Mouse (Mus musculus) hindbrain, embryonic 15.5 days (tissue): ENCODE measurements around the gene Klc1. TPM values are rescaled to one million over a fixed set of nuclear protein-coding genes. Genes with fewer than 3 reads are reported as not detected.
A peak's percentile ranks its signal among the peaks of the same experiment; 100 is the strongest.

Source experiments
- ATAC-seq: fragments of 200-750 bp; cut with Nextera tagmentation; 2 replicates; pipeline ENCODE4 v1.8.0; 2017; ENCODE audit warnings: low read depth, moderate number of reproducible peaks, moderate TSS enrichment; ENCODE audit not compliant: low FRiP score
- H3K27ac ChIP-seq: fragments of 300-500 bp; sonication (generic); replicated peaks from 2 replicates; pipeline ENCODE4 v1.5.1; 2015; ENCODE audit warnings: mild to moderate bottlenecking, inconsistent platforms
- H3K27me3 ChIP-seq: fragments of 300-500 bp; sonication (generic); 2 replicates; pipeline ENCODE4 v1.6.1; 2015; ENCODE audit warnings: control low read depth, inconsistent platforms
- H3K36me3 ChIP-seq: fragments of 300-500 bp; sonication (generic); 2 replicates; pipeline ENCODE4 v1.6.1; 2015; ENCODE audit warnings: control low read depth, inconsistent platforms
- H3K4me1 ChIP-seq: fragments of 300-500 bp; sonication (generic); replicated peaks from 2 replicates; pipeline ENCODE4 v1.6.1; 2015; ENCODE audit warnings: control low read depth, inconsistent platforms
- H3K4me2 ChIP-seq: fragments of 300-500 bp; sonication (generic); 2 replicates; pipeline ENCODE4 v1.6.1; 2015; ENCODE audit warnings: moderate library complexity, mild to moderate bottlenecking, inconsistent platforms
- H3K4me3 ChIP-seq: fragments of 300-500 bp; sonication (generic); 2 replicates; pipeline ENCODE4 v1.5.1; 2015; ENCODE audit warnings: mild to moderate bottlenecking, inconsistent platforms
- H3K9ac ChIP-seq: fragments of 300-500 bp; sonication (generic); 2 replicates; pipeline ENCODE4 v1.6.1; 2015; ENCODE audit warnings: inconsistent platforms
- H3K9me3 ChIP-seq: fragments of 300-500 bp; sonication (generic); 2 replicates; pipeline ENCODE4 v1.6.1; 2016; ENCODE audit warnings: control low read depth, inconsistent platforms
- WGBS: fragments of 180-500 bp; shearing (Covaris S2); methylation state at CpG from one replicate; pipeline ENCODE4 v1.1.7; 2015; 5-methylcytosine and 5-hydroxymethylcytosine counted together
- polyA plus RNA-seq: library from polyadenylated mRNA; unstranded; fragments of >200 nt; fragmentation: Nextera tagmentation; extraction: Ambion mirVana; gene quantifications from 2 replicates; pipeline ENCODE4 v1.2.1, GENCODE M21; 2015

The Klc1 gene
- polyA plus RNA-seq, 1 experiment from 2014 or later: 629 TPM

DNA sequence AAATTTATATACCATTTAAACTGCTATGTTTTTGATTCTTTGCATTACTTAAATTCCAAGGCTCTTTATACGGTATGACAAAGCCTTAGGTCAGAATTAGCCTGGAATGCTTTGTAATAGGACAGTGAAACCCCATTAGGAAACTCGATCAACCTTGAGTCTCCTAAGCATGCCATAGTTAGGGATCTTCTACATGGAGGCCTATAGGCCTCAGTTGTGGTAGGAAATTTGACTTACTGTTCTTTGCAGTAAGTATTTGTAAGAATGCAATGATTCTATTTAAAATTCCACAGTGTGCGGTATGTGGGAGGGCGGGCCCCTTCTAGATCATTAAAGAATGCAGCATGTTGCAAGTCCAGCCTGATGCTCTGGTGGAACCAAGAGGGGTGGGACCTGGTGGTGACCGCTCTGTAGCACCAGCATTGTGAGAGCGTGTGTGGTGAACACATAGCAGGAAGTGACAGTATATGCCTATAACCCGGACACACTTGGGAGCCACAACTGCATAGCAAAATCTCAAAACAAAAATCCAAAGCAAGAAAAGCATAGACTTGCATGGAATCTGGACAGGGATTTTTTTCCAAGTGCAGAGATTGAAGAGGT, 1.8 kb downstream of the Klc1 start:
- 70% methylated on average over 7 of the region's 7 CpGs for WGBS
- Histone ChIP-seq H3K9me3 (no peaks in the 10 kb centered on the region), H3K9ac (peak overlapping the region; percentile 97), H3K27ac (peak overlapping the region; percentile 97), H3K4me3 (peak overlapping the region; percentile 88), H3K36me3 (no peaks in the 10 kb centered on the region), H3K27me3 (no peaks in the 10 kb centered on the region), H3K4me2 (peak overlapping the region; percentile 95), H3K4me1 (peaks cover 45% of the 10 kb centered on the region)
- ATAC-seq: no peak

DNA sequence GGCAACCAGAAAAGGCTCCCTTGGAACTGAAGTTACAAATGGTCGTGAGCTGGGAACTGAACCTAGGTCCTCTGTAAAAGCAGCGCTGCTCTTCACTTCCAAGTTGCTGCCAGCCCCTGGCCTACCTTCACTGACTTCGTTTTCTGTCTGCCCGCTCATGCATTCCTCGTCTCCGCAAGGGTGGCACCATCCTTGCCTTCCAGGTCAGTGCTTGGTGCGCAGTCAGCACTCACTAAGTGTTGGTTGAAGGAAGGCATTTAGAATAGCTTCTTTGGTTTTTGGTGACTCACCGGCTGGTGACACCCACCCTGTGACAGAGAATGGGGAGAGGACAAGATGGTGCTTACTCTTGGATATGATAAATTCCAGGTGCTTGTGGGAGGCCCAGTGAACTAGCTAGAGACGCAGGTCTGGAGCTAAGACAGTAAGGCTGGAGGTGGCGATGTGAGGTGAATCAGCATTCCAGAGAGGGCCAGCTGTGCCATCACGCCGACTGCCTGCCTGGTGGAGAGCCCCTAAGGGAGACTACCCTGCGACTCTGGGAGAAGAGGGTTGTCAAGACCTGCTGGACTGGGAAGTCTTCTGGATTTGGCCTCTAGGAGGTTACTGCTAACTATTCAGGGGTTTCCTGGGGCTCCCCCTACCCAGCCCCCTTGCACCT, 4.1 kb downstream of the Klc1 start:
- no peaks in the 10 kb centered on the region for H3K9me3 ChIP-seq
- 91% methylated on average over 13 of the region's 13 CpGs for WGBS
- ATAC-seq: no peak
- H3K27ac ChIP-seq: no peak overlapping the region
- no peak overlapping the region for H3K4me2 ChIP-seq
- peaks cover 60% of the 10 kb centered on the region for H3K4me1 ChIP-seq
- no peaks in the 10 kb centered on the region for H3K36me3 ChIP-seq
- H3K27me3 ChIP-seq: no peaks in the 10 kb centered on the region
- H3K9ac ChIP-seq: no peak overlapping the region
- no peak overlapping the region for H3K4me3 ChIP-seq

DNA sequence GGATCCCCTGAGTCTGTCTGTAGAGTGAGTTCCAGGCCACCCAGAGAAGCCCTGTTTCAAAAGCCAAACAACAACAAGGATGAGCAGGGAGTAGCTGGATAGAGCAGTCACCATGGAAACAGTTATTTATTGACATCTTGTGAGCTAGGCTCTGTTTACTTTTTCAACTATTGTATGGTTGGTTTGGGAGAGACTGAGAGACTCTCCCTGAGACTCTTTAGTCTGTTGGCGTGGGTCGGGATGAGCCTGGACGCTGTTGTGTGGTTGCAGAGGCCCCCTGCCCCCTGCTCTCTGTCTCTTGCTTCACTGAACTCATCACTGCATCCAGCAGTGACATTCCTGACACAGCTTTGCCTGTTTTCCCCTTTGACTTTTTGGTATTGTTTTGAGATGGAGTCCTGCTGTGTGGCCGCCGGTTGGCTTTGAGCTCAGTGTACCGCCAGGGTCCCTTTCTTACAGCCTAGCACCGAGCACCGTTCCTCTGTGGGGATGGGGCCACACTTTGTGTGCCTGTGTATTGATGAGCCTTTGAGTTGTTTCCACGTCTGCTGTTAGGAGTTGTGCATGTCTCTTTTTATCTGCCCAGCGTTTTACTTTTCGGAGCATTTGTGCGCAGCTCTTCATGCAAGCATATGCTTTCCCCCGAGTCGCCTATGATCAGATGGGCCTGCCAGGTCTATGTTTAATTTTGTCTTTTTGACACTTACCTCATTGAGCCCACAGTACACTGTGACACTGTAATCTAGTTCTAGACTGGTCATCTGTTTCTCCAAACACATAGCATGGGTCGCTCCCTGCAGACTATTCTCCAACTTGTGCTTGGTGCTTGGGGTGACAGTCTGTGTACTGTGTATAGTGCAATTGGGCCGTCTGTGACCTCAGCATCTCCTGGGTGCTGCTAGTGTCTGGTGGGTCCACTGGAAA, 7.9 kb downstream of the Klc1 start:
- Histone ChIP-seq H3K4me1 (peaks cover 44% of the 10 kb centered on the region), H3K9me3 (no peaks in the 10 kb centered on the region), H3K36me3 (no peaks in the 10 kb centered on the region), H3K27ac (peak overlapping the region; percentile 32), H3K4me3 (no peak overlapping the region), H3K4me2 (0 out of 2 replicates have a peak overlapping the region, but pooled peaks have one; percentile 4), H3K9ac (no peak overlapping the region), H3K27me3 (no peaks in the 10 kb centered on the region)
- WGBS: 15% methylated on average over 16 of the region's 16 CpGs
- ATAC-seq: no peak

DNA sequence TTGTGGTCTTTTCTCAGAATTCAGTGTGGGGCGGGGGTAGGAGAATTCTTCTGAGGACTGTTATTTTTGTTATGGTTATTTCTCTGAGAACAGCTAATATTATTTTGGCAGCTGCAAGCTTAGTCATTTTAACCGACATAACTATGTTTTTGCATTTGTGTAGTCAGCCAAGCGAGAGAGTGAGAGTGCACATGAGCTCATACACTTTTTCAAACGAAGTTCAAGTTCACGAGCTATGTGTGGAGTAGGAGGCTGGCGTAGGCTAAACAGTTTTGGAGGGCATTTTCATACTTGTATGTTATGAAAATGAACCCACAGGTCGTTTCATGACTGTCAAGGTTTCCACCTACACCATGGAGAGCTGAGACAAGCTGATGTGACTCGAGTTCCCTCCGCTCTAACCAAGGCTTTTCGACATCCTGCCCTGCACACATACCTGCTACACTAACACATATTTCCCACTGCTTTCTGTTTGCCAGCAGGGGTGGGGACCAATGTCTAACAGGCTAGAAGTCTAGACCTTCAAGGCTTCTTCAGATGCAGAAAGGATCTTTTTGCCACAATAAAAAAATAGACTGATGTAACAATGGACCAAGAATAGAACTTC, 9.8 kb downstream of the Klc1 start:
- H3K9ac ChIP-seq: no peak overlapping the region
- H3K9me3 ChIP-seq: no peaks in the 10 kb centered on the region
- H3K27me3 ChIP-seq: no peaks in the 10 kb centered on the region
- no peak for ATAC-seq
- no peak overlapping the region for H3K27ac ChIP-seq
- no peak overlapping the region for H3K4me2 ChIP-seq
- H3K4me3 ChIP-seq: no peak overlapping the region
- WGBS: 89% methylated on average over 10 of the region's 10 CpGs
- H3K4me1 ChIP-seq: peaks cover 30% of the 10 kb centered on the region
- peaks cover 13% of the 10 kb centered on the region for H3K36me3 ChIP-seq

DNA sequence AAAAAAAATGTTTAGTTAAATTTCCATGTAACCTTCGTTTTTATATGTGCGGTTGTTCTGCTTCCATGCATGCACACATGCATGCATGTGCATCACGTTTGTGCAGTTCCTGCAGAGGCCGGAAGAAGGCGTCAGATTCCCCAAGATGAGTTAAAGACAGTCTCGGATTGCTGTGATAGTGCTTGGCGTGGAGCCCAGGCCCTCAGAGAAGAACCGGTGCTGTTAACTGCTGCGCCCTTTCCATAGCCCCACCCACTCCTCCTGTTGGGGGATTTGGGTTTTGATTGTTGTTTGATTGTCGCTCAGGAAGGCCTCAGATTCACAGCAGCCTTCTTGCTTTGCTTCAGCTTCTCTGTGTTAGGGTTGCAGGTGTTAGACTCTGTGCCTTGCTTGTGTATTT, 10.7 kb downstream of the Klc1 start:
- no peak overlapping the region for H3K4me2 ChIP-seq
- no peaks in the 10 kb centered on the region for H3K9me3 ChIP-seq
- H3K36me3 ChIP-seq: peaks cover 21% of the 10 kb centered on the region
- H3K27ac ChIP-seq: peak overlapping the region; percentile 67
- 34% methylated on average over 10 of the region's 10 CpGs for WGBS
- H3K9ac ChIP-seq: no peak overlapping the region
- peaks cover 30% of the 10 kb centered on the region for H3K4me1 ChIP-seq
- ATAC-seq: no peak
- H3K4me3 ChIP-seq: no peak overlapping the region
- no peaks in the 10 kb centered on the region for H3K27me3 ChIP-seq

DNA sequence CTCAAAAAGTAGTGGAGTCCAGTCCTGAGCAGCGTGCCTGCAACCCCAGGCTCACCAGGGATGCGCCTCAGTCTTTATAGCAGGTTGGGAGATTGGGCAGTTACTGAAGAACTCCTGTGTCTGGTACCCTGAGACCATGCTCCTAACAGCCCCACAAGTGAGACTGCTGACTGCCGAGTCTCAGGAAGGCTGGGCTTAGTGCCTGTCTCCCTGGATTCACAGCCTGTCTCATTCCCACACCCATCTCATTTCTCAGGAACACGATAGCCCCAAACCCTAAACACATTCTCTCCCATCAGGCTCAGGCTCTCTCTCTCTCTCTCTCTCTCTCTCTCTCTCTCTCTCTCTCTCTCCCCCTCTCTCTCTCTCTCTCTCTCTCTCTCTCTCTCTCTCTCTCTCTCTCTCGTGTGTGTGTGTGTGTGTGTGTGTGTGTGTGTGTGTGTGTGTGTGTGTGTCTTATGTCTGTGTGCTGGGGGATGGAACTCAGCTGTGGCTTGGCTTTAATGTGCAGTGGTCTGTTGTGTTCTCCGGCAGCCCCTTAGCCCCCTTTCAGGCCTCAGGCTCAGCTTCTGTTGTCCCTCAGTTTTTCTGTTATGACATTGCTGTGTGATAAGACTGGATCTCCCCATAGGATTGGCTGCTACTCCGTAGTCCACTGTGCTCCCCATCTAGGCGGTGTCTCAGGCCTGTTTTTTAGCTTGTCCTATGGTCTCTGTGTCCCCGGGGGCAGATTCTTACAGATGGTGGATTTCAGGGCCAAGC, 11.3 kb downstream of the Klc1 start:
- H3K36me3 ChIP-seq: peaks cover 28% of the 10 kb centered on the region
- H3K9me3 ChIP-seq: no peaks in the 10 kb centered on the region
- H3K4me3 ChIP-seq: no peak overlapping the region
- no peaks in the 10 kb centered on the region for H3K27me3 ChIP-seq
- H3K9ac ChIP-seq: no peak overlapping the region
- peak overlapping the region; percentile 67 for H3K27ac ChIP-seq
- ATAC-seq: no peak
- WGBS: 57% methylated on average over 8 of the region's 9 CpGs
- H3K4me1 ChIP-seq: peaks cover 30% of the 10 kb centered on the region
- no peak overlapping the region for H3K4me2 ChIP-seq

DNA sequence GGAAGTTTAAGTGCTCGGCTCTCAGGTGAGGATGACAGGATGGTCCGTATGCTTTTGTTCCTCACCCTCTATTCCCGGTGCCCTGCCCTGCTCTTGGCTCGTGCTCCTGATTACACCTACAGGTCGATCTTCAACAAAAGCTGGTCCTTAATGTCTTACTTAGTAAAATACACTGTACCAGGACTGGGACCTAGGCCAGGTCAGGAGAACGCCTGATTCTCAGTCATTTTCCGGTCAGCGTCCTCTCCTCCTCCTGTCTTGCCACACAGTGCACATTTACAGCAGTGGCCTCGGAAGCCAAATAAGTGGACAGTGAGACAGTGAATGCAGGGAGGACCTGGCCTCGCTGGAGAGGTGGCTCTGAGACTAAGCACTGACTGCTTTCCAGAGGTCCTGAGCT, 12.0 kb downstream of the Klc1 start:
- Histone ChIP-seq H3K9me3 (no peaks in the 10 kb centered on the region), H3K9ac (no peak overlapping the region), H3K36me3 (peaks cover 31% of the 10 kb centered on the region), H3K4me2 (no peak overlapping the region), H3K27ac (0 out of 2 replicates have a peak overlapping the region, but pooled peaks have one; percentile 11), H3K4me3 (no peak overlapping the region), H3K27me3 (no peaks in the 10 kb centered on the region), H3K4me1 (peaks cover 27% of the 10 kb centered on the region)
- ATAC-seq: no peak
- 87% methylated on average over 10 of the region's 10 CpGs for WGBS

DNA sequence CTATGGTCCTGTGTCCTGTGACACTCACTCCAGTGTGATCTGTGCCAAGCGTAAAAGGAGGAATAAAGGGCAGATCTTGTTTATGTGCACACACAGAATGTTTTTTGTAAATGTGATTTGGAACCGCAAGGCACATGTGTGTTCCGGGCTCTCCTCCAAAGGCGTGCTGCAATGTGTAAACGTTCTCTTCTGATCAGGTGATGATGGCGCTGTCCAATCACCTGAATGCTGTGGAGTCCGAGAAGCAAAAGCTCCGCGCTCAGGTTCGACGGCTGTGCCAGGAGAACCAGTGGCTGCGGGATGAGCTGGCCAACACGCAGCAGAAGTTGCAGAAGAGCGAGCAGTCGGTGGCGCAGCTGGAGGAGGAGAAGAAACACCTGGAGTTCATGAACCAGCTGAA, 15.5 kb downstream of the Klc1 start:
- Histone ChIP-seq H3K4me2 (no peak overlapping the region), H3K4me3 (no peak overlapping the region), H3K36me3 (peaks cover 63% of the 10 kb centered on the region), H3K27me3 (no peaks in the 10 kb centered on the region), H3K9ac (no peak overlapping the region), H3K9me3 (no peaks in the 10 kb centered on the region), H3K27ac (no peak overlapping the region), H3K4me1 (peaks cover 7% of the 10 kb centered on the region)
- no peak for ATAC-seq
- WGBS: 92% methylated on average over 16 of the region's 16 CpGs

DNA sequence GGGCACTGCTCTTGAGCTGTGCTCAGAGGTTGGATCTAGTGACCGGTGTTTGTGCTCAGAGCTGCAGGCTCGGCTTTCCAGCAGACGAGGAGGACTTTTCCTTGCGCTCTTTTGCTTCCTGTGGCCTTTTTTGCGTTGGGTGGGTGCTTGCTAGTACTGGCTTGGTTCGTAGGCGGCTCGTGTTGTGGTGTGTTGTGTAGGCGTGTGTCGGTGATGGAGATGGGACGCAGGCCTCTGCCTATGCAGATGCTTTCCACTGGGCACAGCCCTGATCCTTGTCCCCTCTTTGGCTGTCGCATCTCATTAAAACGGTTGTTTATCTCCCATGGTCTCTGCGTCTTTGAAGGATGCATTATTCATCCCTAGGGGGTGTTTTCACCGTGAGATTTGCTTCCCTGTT, 16.2 kb downstream of the Klc1 start:
- peak; percentile 36; the same call in 1 of the 2 replicates for ATAC-seq
- H3K4me1 ChIP-seq: peaks cover under 1% of the 10 kb centered on the region
- no peak overlapping the region for H3K9ac ChIP-seq
- H3K36me3 ChIP-seq: peaks cover 70% of the 10 kb centered on the region
- 65% methylated on average over 15 of the region's 15 CpGs for WGBS
- no peak overlapping the region for H3K27ac ChIP-seq
- no peak overlapping the region for H3K4me3 ChIP-seq
- no peak overlapping the region for H3K4me2 ChIP-seq
- no peaks in the 10 kb centered on the region for H3K27me3 ChIP-seq
- no peaks in the 10 kb centered on the region for H3K9me3 ChIP-seq

DNA sequence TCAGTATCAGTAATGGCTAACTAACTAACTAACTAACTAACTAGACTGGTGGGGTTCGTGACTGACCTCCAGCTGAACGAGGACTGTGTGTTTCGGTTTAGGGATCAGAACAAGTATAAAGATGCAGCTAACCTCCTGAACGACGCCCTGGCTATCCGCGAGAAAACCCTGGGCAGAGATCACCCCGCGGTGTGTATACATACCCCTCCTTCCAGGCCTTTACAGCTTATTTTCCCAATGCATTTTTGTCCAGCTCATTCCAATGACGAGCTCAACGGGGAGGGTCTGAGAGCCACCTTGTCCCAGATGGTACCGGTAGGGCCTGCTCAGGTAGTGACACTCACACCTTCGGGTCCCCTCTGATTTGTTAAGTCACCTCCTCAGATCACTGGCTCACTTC, 19.3 kb downstream of the Klc1 start:
- Histone ChIP-seq H3K27ac (no peak overlapping the region), H3K4me1 (no peaks in the 10 kb centered on the region), H3K36me3 (peaks cover 89% of the 10 kb centered on the region), H3K4me3 (no peak overlapping the region), H3K9ac (no peak overlapping the region), H3K4me2 (no peak overlapping the region), H3K27me3 (no peaks in the 10 kb centered on the region), H3K9me3 (no peaks in the 10 kb centered on the region)
- ATAC-seq: no peak
- 92% methylated on average over 13 of the region's 13 CpGs for WGBS

DNA sequence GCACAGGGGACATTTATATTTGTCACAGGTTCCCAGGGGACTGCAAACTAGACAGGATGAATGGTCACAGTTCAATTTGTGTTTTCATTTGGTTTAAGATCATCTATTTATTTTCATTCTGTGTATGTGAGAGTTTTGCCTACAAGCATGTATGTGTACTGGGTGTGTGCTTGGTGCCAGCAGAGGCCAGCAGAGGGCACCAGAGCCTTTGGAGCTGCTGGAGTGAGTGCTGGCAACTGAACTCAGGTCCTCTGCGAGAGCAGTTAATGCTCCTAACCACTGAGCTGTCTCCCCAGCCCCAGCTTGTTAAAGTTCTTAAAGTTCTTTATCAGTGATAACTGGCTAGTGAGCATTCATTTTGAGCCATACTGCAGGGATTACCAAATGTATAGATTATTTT, 20.9 kb downstream of the Klc1 start:
- ATAC-seq: no peak
- Histone ChIP-seq H3K27me3 (no peaks in the 10 kb centered on the region), H3K4me1 (no peaks in the 10 kb centered on the region), H3K4me3 (no peak overlapping the region), H3K4me2 (no peak overlapping the region), H3K27ac (no peak overlapping the region), H3K36me3 (peaks cover 88% of the 10 kb centered on the region), H3K9me3 (no peaks in the 10 kb centered on the region), H3K9ac (no peak overlapping the region)
- WGBS: 100% methylated on average over 1 of the region's 1 CpGs
